Mouse (Mus musculus) midbrain, embryonic 14.5 days (tissue): ENCODE measurements around the gene Dab2. TPM values are rescaled to one million over a fixed set of nuclear protein-coding genes. Genes with fewer than 3 reads are reported as not detected.

Source experiments
- ATAC-seq: fragments of 200-750 bp; cut with Nextera tagmentation; 2 replicates; pipeline ENCODE4 v1.8.0; 2017; ENCODE audit warnings: moderate number of reproducible peaks, moderate library complexity; ENCODE audit not compliant: low FRiP score, low TSS enrichment
- DNase-seq: peaks from one replicate; pipeline ENCODE4 v3.0.0-alpha.2; 2015
- H3K27ac ChIP-seq: fragments of 300-500 bp; sonication (generic); replicated peaks from 2 replicates; pipeline ENCODE4 v1.5.1; 2014; ENCODE audit warnings: mild to moderate bottlenecking, low read depth, low read length, moderate library complexity
- H3K27me3 ChIP-seq: fragments of 300-500 bp; sonication (generic); 2 replicates; pipeline ENCODE4 v1.6.1; 2014; ENCODE audit warnings: low read length, control low read depth, mixed read lengths; ENCODE audit not compliant: control insufficient read depth, insufficient read depth
- H3K36me3 ChIP-seq: fragments of 300-500 bp; sonication (generic); 2 replicates; pipeline ENCODE4 v1.6.1; 2014; ENCODE audit warnings: low read length, control low read depth; ENCODE audit not compliant: control insufficient read depth, insufficient read depth
- H3K4me1 ChIP-seq: fragments of 300-500 bp; sonication (generic); 2 replicates; pipeline ENCODE4 v1.6.1; 2014; ENCODE audit warnings: mild to moderate bottlenecking, antibody characterized with exemption, low read length, control low read depth; ENCODE audit not compliant: control insufficient read depth, insufficient read depth
- H3K4me2 ChIP-seq: fragments of 300-500 bp; sonication (generic); 2 replicates; pipeline ENCODE4 v1.6.1; 2014; ENCODE audit warnings: mild to moderate bottlenecking, low read length, moderate library complexity
- H3K4me3 ChIP-seq: fragments of 300-500 bp; sonication (generic); replicated peaks from 2 replicates; pipeline ENCODE4 v1.5.1; 2014; ENCODE audit warnings: low read depth, low read length
- H3K9ac ChIP-seq: fragments of 300-500 bp; sonication (generic); replicated peaks from 2 replicates; pipeline ENCODE4 v1.6.1; 2014; ENCODE audit warnings: mild to moderate bottlenecking, low read length, moderate library complexity
- H3K9me3 ChIP-seq: fragments of 300-500 bp; sonication (generic); 2 replicates; pipeline ENCODE4 v1.6.1; 2016; ENCODE audit warnings: low read length, control low read depth, mixed read lengths; ENCODE audit not compliant: control insufficient read depth
- WGBS: fragments of 180-500 bp; shearing (Covaris S2); extraction: QIAGEN DNeasy Blood & Tissue Kit; methylation state at CpG from one replicate; pipeline ENCODE4 v1.1.7; 2014; 5-methylcytosine and 5-hydroxymethylcytosine counted together
- polyA plus RNA-seq: library from polyadenylated mRNA; unstranded; fragments of >200 nt; fragmentation: Nextera tagmentation; extraction: Ambion mirVana; gene quantifications from 2 replicates; pipeline ENCODE4 v1.2.1, GENCODE M21; 2014

The Dab2 gene
- polyA plus RNA-seq, 1 experiment from 2014 or later: 26.2 TPM

- ATAC-seq: no peak
- no peak overlapping the region for H3K9ac ChIP-seq
- 69% methylated on average over 4 of the region's 4 CpGs for WGBS
Measured at GRCm38 (mm10) chr15:6390106-6390505, 90.5 kb downstream of the Dab2 start.

DNA sequence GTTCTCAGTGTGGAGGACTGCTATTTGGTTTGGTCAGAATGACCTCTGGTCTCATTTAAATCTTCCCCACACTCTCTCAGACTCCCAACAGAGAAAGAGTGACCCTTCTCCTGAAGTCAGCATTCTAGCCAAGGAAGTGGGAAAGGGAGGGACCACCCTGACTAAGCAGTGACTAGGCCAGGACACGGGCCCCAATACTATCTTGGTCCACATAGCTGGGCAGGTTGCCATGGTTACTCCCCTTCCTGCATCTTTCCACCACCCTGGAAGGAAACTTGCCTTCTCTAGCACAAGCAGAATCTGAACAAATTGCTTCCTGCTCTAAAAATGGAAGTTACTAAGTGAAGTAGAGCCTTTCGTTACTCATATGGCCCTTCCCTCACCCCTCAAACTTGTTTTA is 91.1 kb downstream of the Dab2 start:
- Histone ChIP-seq H3K9me3 (no peaks in the 10 kb centered on the region), H3K27ac (no peak overlapping the region), H3K4me3 (no peak overlapping the region), H3K27me3 (no peaks in the 10 kb centered on the region), H3K4me2 (no peak overlapping the region), H3K4me1 (no peaks in the 10 kb centered on the region), H3K9ac (no peak overlapping the region), H3K36me3 (no peaks in the 10 kb centered on the region)
- ATAC-seq (no peak), DNase-seq (peak; percentile 23)
- WGBS: 44% methylated on average over 2 of the region's 2 CpGs

More at GRCm38 (mm10) chr15:6390106-6390505, 90.5 kb downstream of the Dab2 start:
- DNase-seq: no peak
- Histone ChIP-seq H3K27ac (no peak overlapping the region), H3K4me3 (no peak overlapping the region), H3K36me3 (no peaks in the 10 kb centered on the region), H3K4me2 (no peak overlapping the region), H3K4me1 (no peaks in the 10 kb centered on the region), H3K9me3 (no peaks in the 10 kb centered on the region), H3K27me3 (no peaks in the 10 kb centered on the region)

DNA sequence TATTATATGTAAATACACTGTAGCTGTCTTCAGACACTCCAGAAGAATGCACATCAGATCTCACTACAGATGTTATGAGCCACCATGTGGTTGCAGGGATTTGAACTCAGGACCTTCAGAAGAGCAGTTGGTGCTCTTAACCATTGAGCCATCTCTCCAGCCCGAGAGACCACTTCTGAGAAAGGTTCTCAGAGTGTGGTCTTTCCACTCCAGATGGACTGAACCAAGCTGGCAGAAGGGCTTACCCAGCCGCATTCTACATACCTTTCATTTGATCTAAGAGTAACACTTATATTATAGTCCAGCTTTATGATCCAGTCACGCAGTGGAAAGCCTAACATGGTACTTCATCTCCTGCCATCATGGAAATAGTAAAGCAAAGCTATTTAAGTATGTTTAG is 92.3 kb downstream of the Dab2 start:
- 89% methylated on average over 3 of the region's 3 CpGs for WGBS

GRCm38 (mm10) chr15:6393624-6394023 is 94.0 kb downstream of the Dab2 start:
- DNase-seq (no peak), ATAC-seq (no peak)
- Histone ChIP-seq H3K36me3 (no peaks in the 10 kb centered on the region), H3K9ac (no peak overlapping the region), H3K27me3 (no peaks in the 10 kb centered on the region), H3K27ac (no peak overlapping the region), H3K9me3 (no peaks in the 10 kb centered on the region), H3K4me1 (no peaks in the 10 kb centered on the region), H3K4me2 (no peak overlapping the region), H3K4me3 (no peak overlapping the region)
- WGBS: 95% methylated on average over 4 of the region's 4 CpGs

More for the DNA sequence above, 92.3 kb downstream of the Dab2 start:
- H3K4me1 ChIP-seq: no peaks in the 10 kb centered on the region
- no peak overlapping the region for H3K9ac ChIP-seq
- H3K4me2 ChIP-seq: no peak overlapping the region
- H3K9me3 ChIP-seq: no peaks in the 10 kb centered on the region
- ATAC-seq: no peak
- H3K4me3 ChIP-seq: no peak overlapping the region
- DNase-seq: no peak
- no peaks in the 10 kb centered on the region for H3K36me3 ChIP-seq
- H3K27ac ChIP-seq: no peak overlapping the region
- no peaks in the 10 kb centered on the region for H3K27me3 ChIP-seq

DNA sequence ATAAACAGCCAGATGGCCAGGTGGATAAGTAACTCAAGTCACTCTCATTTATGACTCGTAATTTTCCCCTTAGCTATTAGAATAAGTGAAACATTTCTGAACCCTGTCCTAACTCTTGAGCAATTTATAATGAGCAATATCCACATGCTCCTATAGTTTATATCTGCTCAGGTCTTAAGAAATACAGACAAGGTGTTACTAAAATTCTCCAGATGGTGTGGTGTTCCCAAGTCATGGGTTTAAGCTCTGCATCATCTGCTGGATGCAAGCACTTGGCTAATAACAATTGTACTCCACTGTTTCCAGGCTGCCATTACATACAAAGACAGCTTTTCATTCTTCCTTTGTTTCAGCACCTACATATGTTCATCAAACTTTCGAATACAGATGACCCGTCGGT is 98.6 kb downstream of the Dab2 start:
- ATAC-seq (no peak), DNase-seq (no peak)
- H3K9me3 ChIP-seq: no peaks in the 10 kb centered on the region
- no peak overlapping the region for H3K4me2 ChIP-seq
- no peaks in the 10 kb centered on the region for H3K36me3 ChIP-seq
- 90% methylated on average over 4 of the region's 4 CpGs for WGBS
- no peaks in the 10 kb centered on the region for H3K4me1 ChIP-seq
- no peak overlapping the region for H3K9ac ChIP-seq
- no peaks in the 10 kb centered on the region for H3K27me3 ChIP-seq
- no peak overlapping the region for H3K27ac ChIP-seq
- H3K4me3 ChIP-seq: no peak overlapping the region

GRCm38 (mm10) chr15:6398881-6399280 is 99.3 kb downstream of the Dab2 start:
- no peaks in the 10 kb centered on the region for H3K4me1 ChIP-seq
- no peak overlapping the region for H3K4me3 ChIP-seq

DNA sequence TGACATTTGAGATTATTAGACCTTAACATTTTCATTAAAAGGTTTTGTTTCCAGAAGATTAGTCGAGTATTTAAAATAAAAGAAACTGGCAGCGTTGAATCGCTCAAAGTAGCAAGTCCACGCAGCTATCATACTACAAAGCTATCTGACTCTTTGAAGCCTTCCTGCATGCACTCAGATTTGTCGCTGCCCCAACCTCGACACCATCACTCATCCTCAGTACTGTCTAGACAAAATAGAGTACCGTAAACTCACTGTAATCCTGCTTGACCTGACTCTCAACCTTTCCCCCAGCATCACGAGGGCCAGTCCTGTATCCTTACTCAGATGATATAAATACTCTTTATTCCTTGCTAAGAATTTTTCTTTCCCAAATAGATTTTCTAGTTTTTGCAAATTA is 100.5 kb downstream of the Dab2 start:
- 81% methylated on average over 8 of the region's 8 CpGs for WGBS
- H3K4me2 ChIP-seq: no peak overlapping the region
- H3K27ac ChIP-seq: no peak overlapping the region
- DNase-seq: no peak
- H3K9ac ChIP-seq: no peak overlapping the region
- H3K4me3 ChIP-seq: no peak overlapping the region
- no peaks in the 10 kb centered on the region for H3K36me3 ChIP-seq
- H3K9me3 ChIP-seq: no peaks in the 10 kb centered on the region
- H3K27me3 ChIP-seq: no peaks in the 10 kb centered on the region
- no peak for ATAC-seq
- no peaks in the 10 kb centered on the region for H3K4me1 ChIP-seq

More at GRCm38 (mm10) chr15:6398881-6399280, 99.3 kb downstream of the Dab2 start:
- Histone ChIP-seq H3K4me2 (no peak overlapping the region), H3K9ac (no peak overlapping the region), H3K36me3 (no peaks in the 10 kb centered on the region), H3K27me3 (no peaks in the 10 kb centered on the region), H3K9me3 (no peaks in the 10 kb centered on the region), H3K27ac (no peak overlapping the region)
- 94% methylated on average over 6 of the region's 6 CpGs for WGBS
- DNase-seq (no peak), ATAC-seq (no peak)

DNA sequence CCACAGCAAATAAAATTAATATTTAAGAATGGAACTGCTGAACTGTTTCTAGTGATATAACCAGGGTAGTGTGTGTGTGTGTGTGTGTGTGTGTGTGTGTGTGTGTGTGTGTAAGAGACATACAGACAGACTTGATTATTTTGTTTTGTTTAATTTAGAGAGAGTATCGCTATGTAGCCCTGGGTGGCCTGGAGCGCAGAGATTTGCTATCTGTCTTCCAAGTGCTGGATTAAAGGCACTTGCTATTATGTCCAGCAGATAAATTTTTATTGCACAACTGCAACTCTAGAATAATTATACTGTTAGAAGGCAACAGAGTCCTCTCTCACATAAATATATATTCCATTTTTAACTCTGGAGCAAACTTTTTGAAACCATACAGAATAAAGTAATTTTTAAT is 102.8 kb downstream of the Dab2 start:
- Histone ChIP-seq H3K27ac (no peak overlapping the region), H3K9me3 (no peaks in the 10 kb centered on the region), H3K4me2 (no peak overlapping the region), H3K36me3 (no peaks in the 10 kb centered on the region), H3K4me1 (no peaks in the 10 kb centered on the region), H3K27me3 (no peaks in the 10 kb centered on the region), H3K4me3 (no peak overlapping the region), H3K9ac (no peak overlapping the region)
- 82% methylated on average over 2 of the region's 2 CpGs for WGBS
- DNase-seq: no peak
- ATAC-seq: no peak

DNA sequence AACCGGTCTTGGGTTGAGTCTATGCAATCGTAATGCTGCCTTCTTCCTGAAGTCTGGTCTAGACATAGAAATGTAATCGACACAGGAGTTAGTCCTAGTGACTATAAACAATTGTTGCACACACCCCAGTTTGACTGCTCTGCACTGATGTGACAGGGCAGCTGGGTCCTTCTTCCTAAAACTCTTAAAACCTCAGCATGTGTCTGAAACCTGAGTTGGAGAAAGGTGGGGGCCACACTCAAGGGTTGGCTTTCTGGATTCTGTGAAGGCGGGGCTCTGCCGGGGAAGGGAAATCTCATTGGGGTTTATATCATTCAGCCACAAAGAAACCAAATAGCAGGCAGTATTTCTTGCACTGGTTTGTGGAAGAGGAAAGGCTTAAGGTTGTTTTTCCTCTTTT is 104.6 kb downstream of the Dab2 start:
- Histone ChIP-seq H3K27ac (no peak overlapping the region), H3K9me3 (no peaks in the 10 kb centered on the region), H3K4me3 (no peak overlapping the region), H3K27me3 (no peaks in the 10 kb centered on the region), H3K4me2 (no peak overlapping the region), H3K36me3 (no peaks in the 10 kb centered on the region), H3K9ac (no peak overlapping the region), H3K4me1 (no peaks in the 10 kb centered on the region)
- WGBS: 88% methylated on average over 5 of the region's 5 CpGs
- ATAC-seq (no peak), DNase-seq (no peak)
